Mouse (Mus musculus): ENCODE data around the gene Hivep2.

DNA sequence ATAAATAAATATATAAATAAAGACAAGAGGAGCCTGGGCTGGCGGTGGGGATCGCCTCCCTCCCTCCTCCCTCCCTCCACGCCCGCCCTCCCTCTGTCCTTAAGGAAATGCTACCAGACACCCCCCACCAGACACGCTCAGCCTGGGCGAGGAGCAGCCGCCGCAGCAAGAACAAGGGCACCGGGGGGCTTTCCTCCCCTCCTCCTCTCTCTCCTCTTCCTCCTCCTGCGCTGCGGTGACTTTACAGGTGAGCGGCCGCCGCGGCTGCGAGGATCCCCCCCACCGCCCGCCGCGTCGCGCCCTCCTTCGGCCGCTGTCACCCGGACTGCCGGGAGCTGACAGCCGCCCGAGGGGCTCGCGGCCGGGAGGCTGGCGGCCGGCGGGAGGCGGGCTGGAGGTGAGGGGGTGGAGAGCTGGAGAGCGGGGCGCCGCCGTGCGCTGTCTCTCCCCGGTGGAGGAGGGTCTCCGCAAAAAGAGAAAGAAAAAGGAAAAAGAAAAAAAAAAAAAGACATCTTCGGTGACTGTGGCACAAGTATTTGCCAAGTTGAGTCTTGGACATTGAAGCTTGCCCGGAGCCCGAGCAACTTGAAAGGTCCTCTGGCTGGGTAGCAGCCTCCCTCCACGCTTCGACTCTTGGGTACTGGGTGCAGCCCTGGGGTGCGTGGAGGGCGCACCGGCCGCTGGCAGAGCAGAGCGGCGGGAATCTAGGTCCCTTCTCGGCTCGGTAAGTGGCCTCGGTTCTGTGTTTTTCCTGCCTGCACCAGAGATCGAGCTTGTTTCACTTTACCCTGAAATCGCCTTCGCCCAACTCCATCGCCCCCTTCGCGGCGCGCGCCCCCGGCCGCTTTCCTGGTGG lies at the start of gene Hivep2:
- TF ChIP-seq POLR2A (IDR thresholded peaks at IDR 0.05; ENCODE audit: borderline replicate concordance, extremely low read depth, insufficient read depth, insufficient read length, poor library complexity, severe bottlenecking) (no peak), CTCF (IDR thresholded peaks at IDR 0.05; ENCODE audit: borderline replicate concordance, extremely low read depth, insufficient read depth, insufficient read length) (no peak)
